Mouse (Mus musculus) cerebellum, adult 18-20 months (tissue): ENCODE measurements around the gene Stat2.
"Not testable (repeated sequence)": the region's sequence is repeated elsewhere in the genome, so short reads cannot be mapped to it uniquely, and the experiment has no call there.

Experiments used
- DNase-seq, 2 experiments: peaks; one replicate each; pipeline ENCODE4 v3.0.0; 2021

Gene Stat2

DNA sequence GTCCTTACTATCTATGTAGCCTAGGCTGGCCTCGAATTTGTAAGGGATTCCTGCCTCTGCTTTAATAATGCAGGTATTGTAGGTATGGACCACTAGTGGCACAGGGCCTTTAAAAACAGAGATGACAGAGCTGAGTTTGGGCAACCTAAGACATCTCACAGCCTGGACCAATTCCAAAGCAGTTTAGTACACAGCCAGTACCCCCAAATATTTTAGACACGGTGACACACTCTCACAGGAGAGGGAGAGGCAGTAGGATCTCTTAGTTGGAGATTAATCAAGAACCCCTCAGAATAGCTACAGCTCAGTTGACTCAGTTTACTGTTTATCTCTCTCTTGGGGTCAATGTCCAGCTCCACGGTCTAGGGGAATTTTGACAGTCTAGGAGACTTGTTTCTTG lies 32.0 kb downstream of the Stat2 start:
- no peak for DNase-seq

DNA sequence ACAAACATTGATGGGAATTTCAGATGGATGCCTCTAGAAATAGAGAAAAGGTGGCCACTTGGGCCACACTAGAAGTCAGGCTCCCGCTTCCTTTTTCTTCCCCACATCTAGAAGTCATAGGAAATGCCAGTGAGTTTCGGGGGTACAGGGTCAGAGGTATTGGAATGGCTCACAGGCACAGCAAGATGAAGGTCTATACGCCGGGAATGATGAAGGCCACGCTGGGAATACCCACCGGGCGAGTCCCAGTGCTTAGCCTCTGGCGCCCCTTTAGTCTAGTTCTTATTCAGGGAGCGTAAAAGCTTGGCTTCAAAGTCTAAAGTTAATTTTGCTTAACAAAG lies 32.4 kb downstream of the Stat2 start:
- DNase-seq = no peak

DNA sequence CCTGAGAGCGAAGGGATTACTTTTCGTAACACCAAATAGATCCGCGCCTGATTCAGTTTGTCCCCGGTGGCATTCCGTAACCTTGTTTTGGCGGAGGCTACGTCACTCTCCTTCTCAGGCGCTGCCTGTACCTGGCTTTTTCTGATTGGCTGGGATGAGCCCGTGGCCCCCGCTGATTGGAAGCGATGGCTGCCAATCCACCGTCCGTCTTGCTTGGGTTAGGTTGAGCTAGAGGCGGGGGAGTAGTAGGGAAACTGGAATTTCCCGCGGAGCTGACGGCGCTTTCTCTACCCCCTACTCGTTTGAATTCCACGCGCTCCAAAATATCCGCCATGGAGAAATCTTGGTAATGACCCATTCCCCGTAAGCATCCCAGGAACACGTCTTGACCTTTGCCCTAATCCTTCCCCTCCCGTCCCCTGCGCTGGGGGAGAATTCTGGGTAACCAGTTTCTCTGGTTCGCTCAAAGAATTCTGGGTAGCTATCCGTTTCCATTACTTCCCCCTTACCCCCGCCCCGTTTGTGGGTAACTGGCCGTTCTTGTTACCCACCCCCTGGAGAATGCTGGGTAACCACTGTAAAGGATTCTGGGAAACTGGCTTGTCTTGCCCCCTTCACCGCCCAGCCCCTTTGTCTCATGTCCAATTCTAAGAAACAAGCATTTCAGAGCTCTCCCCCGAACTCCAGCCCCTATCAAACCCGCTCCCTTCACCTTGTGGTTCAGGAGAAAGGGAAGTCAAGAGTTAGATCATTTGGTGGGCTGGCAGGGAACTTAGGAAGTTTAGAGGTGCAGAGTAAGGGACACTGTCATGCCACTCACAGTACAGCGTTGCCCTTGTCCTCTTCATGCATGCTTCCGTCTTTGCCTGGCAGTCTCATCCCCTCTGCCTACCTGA lies 33.0 kb downstream of the Stat2 start, which contains the start of gene Pan2:
TSS of gene Pan2 (plus strand) at position 210 of the 896 bp plus-strand sequence.
- DNase-seq = peak; percentile 99 to 100

DNA sequence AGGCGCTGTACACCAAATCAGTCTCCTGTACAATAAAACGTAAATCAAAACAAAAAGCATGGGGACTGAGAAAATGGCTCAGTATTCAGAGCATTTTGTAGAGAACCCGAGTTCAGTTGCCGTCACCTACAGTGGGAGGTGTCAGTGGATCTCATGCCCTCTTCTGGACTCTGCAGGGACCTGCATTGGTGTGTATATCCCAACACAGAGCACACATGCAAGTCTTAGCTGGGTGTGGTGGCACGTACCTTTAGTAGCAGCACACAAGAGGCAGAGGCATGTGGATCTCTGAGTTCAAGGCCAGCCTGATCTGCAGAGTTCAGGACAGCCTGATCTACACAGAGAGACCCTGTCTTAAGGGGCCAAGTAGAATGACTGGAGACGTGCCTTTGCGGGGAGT lies 39.3 kb downstream of the Stat2 start:
- DNase-seq = no peak

DNA sequence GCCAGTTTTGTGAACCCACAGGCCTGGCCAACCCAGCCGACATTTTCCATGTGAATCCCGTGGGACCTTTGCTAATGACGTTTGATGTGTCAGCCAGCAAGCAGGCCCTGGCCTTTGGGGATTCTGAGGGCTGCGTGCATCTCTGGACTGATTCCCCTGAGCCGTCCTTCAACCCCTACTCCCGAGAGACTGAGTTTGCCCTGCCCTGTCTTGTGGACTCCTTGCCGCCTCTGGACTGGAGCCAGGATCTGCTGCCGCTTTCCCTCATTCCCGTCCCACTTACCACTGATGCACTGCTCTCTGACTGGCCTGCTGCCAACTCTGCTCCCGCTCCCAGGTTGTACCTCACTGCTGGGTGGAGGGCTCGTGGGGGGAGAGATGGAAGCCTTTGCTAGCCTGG lies 39.8 kb downstream of the Stat2 start:
- peak; percentile 53 to 61 for DNase-seq

DNA sequence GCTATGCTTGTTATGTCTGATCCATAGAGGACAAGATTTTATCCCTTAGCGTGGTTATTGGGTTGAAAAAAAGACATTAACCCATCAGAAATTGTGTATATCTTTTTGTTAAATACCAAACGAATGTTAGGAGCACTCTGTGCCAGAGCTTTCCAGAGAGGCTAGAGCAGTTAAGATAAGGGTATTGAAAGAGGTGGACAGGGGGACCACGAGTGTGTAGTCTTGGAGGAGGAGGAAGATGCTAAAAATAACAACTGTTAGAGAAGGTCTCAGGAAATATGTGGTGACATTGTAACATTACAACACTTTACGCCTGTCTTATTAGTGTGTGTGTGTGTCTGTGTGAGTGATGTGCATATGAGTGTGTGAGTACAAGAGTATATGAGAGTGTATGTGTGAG lies 40.5 kb downstream of the Stat2 start:
- no peak for DNase-seq

DNA sequence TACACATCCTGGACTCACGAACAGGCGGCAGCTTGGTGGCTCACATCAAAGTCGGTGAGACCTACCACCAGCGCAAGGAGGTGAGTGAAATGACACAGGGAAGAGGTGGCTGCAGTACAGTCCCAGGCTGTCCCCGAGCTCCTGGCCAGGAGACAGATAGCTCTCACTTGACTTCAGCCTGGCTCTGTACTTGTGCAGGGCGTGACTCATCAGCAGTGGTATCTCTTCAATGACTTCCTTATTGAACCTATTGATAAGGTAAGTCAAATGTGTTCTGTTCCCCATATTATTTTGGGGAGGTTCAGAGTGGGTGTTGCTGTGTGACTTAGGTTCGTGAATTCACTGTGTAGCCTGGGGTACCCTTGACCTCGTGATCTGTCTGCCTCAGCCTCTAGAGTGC lies 45.2 kb downstream of the Stat2 start:
- no peak for DNase-seq

DNA sequence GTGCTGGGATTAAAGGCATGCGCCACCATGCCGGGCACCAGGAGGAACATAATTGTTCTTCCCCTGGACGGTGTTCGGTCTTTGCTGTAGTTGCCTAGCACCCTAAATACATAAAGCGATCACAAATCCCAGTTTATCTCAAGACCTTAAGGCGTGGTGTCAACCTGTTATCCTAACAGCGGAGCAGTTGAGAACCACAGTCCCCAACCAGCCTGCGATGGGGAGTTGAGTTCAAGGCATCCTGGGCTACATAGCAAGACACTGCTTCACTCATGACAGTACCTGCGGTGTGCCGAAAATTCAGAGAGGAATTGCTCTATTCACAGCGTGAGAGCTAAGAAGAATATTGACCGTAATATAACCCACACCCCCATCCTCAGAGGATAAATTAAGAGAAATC lies 51.3 kb downstream of the Stat2 start:
- DNase-seq = no peak

DNA sequence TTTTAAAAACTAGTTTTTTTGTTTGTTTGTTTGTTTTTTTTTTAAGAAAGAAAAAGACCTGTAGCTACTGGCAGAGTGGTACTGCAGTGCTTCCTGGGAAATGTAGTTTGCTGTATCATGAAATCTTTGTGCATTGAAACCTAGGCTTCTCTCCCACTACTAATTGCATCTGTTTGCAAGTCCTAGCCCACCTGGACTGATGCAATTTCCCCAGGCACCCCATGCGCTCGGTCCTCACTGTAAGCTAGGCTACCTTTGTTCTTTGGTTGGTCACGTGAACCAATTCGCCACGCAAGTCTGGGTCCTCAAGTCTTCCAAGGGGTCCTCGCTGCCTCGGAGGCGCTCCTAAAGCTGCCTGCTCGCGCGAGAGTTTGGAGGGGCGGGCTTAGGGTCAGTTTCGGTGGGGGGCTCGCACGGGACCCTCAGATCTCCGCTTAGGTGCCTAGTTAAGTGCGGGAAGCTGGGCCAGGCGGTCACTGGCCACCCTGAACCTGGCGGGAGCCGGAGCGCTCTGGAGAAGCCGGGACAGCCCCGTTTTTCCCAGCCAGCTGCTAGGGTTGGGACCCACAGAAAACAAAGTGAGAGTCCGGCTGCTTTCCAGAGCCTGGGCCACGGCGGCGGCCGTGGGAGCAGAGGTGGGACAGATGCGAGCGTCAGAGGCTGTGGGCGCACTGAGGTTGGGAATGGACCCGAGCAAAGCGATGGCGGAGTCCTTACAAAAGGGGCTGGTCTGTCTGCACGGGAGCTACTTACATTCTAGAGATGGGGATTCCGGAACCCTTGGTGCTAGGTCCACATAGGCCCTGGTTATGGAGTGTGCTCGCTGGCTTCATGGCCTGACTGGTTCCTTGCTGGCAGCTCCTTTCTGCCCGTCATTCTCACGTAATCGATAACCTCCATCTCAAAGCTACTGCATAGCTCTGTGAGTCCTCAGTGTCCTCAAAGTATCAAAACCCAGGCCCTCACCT lies 52.1 kb downstream of the Stat2 start, which contains the start of gene Cnpy2:
TSS of gene Cnpy2 (plus strand) at position 319 of the 968 bp plus-strand sequence.
- peak; percentile 71 to 78 for DNase-seq

DNA sequence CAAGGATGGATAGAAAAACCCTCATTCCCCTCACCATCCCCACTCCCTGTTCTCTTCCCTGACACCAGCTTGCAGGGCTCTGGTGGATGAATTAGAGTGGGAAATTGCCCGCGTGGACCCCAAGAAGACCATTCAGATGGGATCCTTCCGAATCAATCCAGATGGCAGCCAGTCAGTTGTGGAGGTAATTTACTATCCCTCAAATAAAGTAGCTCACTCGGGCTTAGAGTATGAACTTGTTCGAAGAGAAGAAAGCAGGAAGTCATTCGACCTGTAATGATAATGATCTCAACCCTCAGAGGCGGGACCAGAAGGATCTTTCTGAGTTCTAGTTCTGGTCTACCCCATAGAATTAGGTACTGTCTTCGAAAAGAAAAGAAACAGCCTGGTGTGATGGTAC lies 53.2 kb downstream of the Stat2 start:
- no peak for DNase-seq

DNA sequence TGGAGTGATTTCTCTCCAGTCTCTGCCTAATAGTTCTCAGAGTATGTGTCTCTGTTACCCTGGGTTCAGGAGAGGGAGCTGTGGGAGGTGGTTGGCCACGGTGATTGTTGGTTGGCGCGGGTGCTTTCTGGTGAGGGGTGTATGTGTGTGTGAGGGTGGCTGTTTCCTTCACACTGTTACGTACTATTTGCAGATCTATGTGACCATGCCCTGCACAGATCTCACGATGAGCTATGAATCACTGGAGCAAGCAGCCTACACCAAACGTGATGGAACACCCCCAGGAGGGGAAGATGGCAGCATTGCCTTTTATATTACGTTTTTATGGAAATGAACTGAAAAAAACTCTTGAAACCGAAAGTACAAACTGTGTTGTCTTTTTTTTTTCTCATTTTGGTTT lies 56.5 kb downstream of the Stat2 start:
- no peak for DNase-seq

DNA sequence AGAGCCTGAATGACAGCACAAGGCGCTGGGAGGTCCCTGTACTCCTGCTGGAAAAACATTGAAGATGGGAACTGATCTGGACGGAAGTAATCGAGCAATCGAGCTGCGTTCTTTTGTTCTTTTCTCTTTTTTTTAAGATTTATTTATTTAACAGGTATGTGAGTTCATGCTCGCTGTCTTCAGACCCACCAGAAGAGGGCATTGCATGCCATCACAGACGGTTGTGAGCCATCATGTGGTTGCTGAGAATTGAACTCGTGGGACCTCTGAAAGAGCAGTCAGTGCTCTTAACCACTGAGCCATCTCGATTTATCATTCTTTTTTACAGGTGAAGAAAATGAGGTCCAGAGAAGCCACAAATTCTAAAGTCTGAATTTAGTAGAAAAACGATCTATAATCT lies 57.3 kb downstream of the Stat2 start:
- DNase-seq = no peak

DNA sequence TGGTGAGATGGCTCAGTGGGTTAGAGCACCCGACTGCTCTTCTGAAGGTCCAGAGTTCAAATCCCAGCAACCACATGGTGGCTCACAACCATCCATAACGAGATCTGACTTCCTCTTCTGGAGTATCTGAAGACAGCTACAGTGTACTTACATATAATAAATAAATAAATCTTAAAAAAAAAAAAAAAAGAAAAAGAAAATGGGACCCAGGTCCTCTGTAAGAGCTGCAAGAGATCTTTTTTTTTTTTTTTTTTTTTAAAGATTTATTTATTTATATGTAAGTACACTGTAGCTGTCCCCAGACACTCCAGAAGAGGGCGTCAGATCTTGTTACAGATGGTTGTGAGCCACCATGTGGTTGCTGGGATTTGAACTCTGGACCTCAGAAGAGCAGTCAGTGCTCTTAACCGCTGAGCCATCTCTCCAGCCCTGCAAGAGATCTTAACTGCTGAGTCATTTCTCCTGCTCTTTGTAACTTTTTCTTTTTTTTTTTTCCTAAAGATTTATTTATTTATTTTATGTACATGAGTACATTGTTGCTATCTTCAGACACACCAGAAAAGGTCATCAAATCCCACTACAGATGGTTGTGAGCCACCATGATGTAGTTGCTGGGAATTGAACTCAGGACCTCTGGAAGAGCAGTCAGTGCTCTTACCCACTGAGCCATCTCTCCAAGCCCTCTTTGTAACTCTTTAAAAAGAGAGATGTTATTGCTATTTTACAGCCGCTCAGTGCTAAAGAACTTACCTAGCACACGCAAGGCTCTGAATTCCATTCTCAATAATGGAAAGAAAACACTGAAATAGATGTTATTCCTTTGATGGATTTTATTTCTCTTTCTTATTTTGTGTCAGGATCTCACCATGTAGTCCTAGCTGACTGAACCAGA lies 62.2 kb downstream of the Stat2 start:
- DNase-seq = not testable (repeated sequence)

DNA sequence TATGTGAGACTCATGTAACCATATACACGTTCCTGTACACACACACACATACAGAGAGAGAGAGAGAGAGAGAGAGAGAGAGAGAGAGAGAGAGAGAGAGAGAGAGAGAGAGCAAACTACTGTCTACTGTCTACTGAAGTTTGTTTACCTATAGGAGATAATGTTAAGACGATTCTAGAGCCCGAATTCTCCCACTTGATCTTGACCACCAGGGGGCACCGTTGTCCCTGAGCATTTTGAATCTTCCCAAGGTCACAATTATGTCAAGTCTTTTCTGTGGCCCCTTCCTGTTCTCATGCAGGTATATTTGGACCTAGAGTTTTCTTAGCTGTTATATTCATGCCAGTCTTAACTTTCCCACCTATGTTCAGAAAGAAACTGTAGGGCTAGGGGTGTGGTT lies 65.2 kb downstream of the Stat2 start:
- peak; percentile 80 to 83 for DNase-seq

DNA sequence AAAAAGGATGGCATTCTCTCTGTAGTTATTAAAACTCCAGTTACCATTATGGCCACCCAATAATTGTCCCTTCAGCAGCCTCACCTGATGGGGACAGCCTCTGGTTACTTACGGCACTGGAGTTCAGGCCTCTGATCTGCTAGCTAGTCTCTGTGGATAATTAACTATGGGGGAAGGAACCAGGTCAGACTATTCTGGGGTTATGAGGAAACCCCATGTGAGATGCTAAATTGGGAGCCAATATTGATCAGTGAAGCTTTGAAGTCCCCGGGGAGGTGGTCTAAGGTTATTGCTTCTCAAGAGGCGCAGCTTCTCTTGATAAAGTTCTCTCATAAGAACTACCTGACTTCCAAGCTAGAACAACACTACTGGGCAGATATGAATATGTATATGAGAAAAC lies 65.8 kb downstream of the Stat2 start:
- DNase-seq = no peak

DNA sequence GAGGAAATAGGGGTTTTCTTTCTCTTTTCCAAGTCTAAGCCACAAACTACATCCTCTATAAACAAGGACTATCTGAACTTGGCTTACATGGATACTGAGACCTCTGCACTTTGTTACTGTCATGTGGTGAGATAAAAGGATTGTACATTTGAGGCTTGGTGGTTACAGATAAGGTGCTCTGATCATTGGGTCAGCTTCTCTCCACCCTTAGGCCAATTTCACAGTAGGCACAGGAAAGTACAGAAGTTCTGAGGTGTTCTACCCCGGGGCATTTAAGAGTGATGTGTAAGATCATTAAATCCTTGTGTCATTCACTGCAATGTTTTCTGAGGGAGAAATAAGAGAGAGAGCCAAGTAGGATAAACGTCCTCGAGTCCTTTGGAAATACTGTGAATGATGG lies 66.2 kb downstream of the Stat2 start:
- no peak for DNase-seq

DNA sequence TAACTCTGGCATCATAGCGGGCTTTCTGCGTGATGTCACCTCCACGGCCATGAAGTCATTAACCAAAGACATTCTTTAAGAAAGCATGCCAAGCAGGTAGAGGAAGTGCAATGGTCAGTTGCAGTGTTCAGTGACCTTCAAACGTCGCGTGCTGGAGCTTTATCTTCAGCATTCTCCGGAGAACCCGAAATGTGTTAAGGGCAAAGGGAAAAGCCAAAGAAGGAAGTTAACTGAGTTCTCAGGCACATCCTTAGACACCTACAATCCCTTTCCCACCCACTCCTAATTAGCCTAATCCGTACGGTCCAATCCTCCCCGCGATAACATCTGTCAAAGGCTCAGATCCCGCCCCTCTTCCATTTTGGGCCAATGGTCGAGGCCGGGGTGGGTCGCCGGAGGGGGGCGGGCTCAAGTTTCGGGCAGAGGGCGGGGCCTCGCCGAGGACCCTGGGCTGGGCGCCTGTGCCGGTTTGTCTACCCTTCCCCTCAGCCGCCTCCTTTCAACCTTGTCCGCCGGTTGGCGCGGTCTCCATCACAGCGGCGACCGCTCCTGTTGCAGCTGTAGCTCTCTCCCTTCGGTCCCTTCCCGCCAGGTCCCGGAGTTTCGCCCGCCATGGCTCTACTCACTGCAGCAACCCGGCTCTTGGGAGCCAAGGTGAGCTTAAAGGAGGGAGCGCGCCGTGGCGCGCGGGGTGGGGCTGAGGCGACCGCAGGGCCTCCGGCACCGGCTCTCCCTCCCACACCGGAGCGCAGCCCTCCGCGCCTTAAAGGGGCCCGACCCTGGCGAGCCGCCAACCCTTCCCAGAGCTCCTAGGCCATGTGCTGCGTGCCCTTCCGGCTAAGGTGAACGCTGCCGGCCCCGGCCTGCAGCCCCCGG lies 67.2 kb downstream of the Stat2 start, which contains the start of gene Cs:
TSS of gene Cs (plus strand) at position 429 of the 876 bp plus-strand sequence.
- peak; percentile 96 to 97 for DNase-seq

DNA sequence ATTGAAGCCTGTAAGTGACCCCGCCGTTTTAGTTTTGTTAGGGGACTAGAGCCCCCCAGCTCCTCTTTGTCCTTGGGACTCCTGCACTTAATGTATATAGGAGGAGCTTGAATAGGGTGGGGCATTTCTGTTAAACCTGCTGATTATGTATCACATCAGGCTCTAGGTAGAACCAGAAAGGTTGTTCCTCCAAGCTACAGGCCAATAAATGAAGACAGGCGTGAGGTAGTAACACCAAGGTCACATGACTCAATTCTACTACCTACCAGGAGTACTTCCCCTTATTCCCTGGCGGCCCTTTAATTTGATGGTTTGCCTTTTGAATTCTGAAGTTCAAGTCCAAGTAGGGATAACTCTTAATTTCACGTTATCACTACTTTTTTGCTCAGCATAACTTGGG lies 68.1 kb downstream of the Stat2 start:
- DNase-seq = no peak

DNA sequence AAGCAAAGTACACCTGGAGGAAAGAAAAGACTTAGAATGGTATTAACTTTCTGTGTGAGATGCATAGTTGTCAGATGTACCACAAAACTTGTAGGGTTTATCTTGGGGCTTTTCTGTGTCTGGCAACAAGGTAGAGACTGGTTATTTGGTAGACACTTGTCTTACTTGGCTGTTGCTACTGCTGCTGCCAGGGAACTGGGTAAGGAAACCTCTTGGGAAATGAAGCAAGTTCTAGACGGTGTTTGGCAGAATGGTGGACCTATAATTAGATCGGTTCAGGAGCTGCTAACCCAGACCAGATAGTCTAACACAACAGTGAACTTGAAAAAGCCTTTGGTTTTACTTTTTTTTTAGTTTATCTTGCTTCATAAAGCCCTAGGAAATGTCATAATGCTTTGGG lies 68.6 kb downstream of the Stat2 start:
- no peak for DNase-seq

DNA sequence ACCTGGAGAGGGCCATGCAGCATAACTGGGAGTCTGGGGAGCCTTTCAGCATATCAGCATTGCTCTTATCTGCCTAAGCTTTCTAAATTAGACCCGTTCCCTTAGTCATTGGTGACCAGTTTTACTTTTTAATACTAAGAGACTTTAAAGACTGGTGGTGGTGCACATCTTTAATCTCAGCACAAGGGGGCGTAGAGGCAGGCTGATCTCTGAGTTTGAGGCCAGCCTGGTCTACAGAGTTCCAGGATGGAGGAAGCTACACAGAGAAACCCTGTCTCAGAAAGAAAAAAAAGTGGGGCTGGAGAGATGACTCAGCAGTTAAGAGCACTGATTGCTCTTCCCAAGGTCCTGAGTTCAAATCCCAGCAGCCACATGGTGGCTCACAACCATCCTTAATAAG lies 69.9 kb downstream of the Stat2 start:
- DNase-seq = no peak
